7 mouse cellular contexts compared by ENCODE assay signal in the genomic region with DNA sequence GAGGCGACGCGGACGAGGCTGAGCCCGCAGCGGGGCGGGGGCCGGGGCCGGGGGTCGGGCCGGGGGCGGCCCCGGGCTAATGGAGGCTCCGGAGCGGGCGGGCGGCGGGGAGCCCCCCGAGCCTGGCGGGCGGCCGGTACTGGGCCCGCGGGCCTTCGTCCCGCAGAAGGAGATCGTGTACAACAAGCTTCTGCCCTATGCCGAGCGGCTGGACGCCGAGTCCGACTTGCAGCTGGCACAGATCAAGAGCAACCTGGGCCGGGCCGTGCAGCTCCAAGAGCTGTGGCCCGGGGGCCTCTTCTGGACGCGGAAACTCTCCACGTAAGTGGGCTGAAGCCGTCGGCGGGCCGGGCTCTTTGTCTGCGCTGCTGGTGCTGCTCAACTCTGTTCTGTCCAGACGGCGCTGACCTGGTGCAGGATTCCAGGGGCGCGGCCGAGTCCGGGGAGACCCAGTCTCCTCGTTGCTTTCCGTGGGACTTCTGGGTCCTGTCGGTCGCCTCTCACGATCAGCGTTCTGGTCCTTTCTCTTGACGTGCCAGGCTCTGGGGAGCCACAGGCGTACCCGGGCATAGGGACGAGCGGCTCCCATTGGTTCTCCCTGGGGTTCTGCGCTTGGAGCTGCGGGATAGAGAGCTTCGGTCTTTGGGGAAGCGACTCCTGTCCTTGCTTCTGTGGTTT. TPM values are rescaled to one million over a fixed set of nuclear protein-coding genes. Genes with fewer than 3 reads are reported as not detected.
DNase-seq lines count a peak whose midpoint lies in the region; ATAC-seq and TF ChIP-seq lines count a peak whose summit lies in the region.

No protein-coding gene starts in this region.

- peak; percentile 73 to 90 for DNase-seq in adrenal gland, adult (ENCODE audit: inconsistent age in 2 of 2, low spot score in 1 of 2)
- peak; percentile 27 to 48 for DNase-seq in gastrocnemius, adult 8-10 months (ENCODE audit: low spot score in 2 of 2)
- peak; percentile 89 for DNase-seq in intestine, embryonic 14.5 days (ENCODE audit: low spot score)
- peak; percentile 78 for DNase-seq in limb, embryonic 10.5 days (ENCODE audit: low spot score)

- peak overlapping the region; percentile 97 for H3K9ac ChIP-seq in intestine, embryonic 14.5 days (ENCODE audit: low read length)
- H3K9ac ChIP-seq in midbrain, embryonic 12.5 days (replicated peaks): peak overlapping the region; percentile 97

- H3K27me3 ChIP-seq in intestine, embryonic 14.5 days (replicated peaks; ENCODE audit: control insufficient read depth, insufficient read depth, low read length): no peaks in the 10 kb centered on the region
- no peaks in the 10 kb centered on the region for H3K27me3 ChIP-seq in limb, embryonic 10.5 days (ENCODE audit: low read depth, poor library complexity, severe bottlenecking)
- no peaks in the 10 kb centered on the region for H3K27me3 ChIP-seq in midbrain, embryonic 12.5 days
- no peaks in the 10 kb centered on the region for H3K27me3 ChIP-seq in small intestine, adult 2 months (ENCODE audit: control insufficient read depth, insufficient read depth, low read length)

- H3K4me1 ChIP-seq in intestine, embryonic 14.5 days (replicated peaks; ENCODE audit: control insufficient read depth, insufficient read depth, low read length): peaks cover 14% of the 10 kb centered on the region
- peaks cover 17% of the 10 kb centered on the region for H3K4me1 ChIP-seq in limb, embryonic 10.5 days
- H3K4me1 ChIP-seq in midbrain, embryonic 12.5 days: peaks cover 12% of the 10 kb centered on the region
- H3K4me1 ChIP-seq in small intestine, adult 2 months (ENCODE audit: control insufficient read depth, insufficient read depth, insufficient read length, low read length): no peaks in the 10 kb centered on the region; the same call in 1 of the 2 replicates

- no peaks in the 10 kb centered on the region for H3K9me3 ChIP-seq in intestine, embryonic 14.5 days (ENCODE audit: control insufficient read depth, low read length)
- no peaks in the 10 kb centered on the region for H3K9me3 ChIP-seq in limb, embryonic 10.5 days (replicated peaks)
- H3K9me3 ChIP-seq in midbrain, embryonic 12.5 days: no peaks in the 10 kb centered on the region

- no peak for TF ChIP-seq CTCF in small intestine, adult 2 months (IDR thresholded peaks at IDR 0.05; ENCODE audit: extremely low read depth, insufficient read length, insufficient replicate concordance, low read depth, low read length)

- under 1% methylated on average over 62 of the region's 64 CpGs for WGBS in intestine, embryonic 14.5 days
- 2% methylated on average over 62 of the region's 64 CpGs for WGBS in limb, embryonic 10.5 days
- WGBS in midbrain, embryonic 12.5 days: under 1% methylated on average over 58 of the region's 64 CpGs
- under 1% methylated on average over 62 of the region's 64 CpGs for WGBS in small intestine, adult 2 months

- peak; percentile 52 for ATAC-seq in common myeloid progenitor, adult 5-6 weeks (replicated peaks; ENCODE audit: low read depth, poor library complexity, severe bottlenecking)
- ATAC-seq in intestine, embryonic 14.5 days (replicated peaks; ENCODE audit: low FRiP score, low TSS enrichment, low read depth): peak; percentile 76
- ATAC-seq in midbrain, embryonic 12.5 days (ENCODE audit: low FRiP score, low read depth): peak; percentile 79

- H3K36me3 ChIP-seq in intestine, embryonic 14.5 days (ENCODE audit: control insufficient read depth, insufficient read depth, low read length): no peaks in the 10 kb centered on the region
- no peaks in the 10 kb centered on the region for H3K36me3 ChIP-seq in limb, embryonic 10.5 days
- H3K36me3 ChIP-seq in midbrain, embryonic 12.5 days: no peaks in the 10 kb centered on the region
- H3K36me3 ChIP-seq in small intestine, adult 2 months (ENCODE audit: control insufficient read depth, insufficient read depth, low read length): no peaks in the 10 kb centered on the region

- peak overlapping the region; percentile 91 for H3K27ac ChIP-seq in intestine, embryonic 14.5 days (ENCODE audit: low read depth)
- H3K27ac ChIP-seq in limb, embryonic 10.5 days: peak overlapping the region; percentile 98
- peak overlapping the region; percentile 92 for H3K27ac ChIP-seq in midbrain, embryonic 12.5 days (replicated peaks)
- H3K27ac ChIP-seq in small intestine, adult 2 months (ENCODE audit: insufficient read depth, low read depth, low read length): peak overlapping the region; percentile 25

- peak overlapping the region; percentile 83 for H3K4me2 ChIP-seq in intestine, embryonic 14.5 days (ENCODE audit: low read length)
- peak overlapping the region; percentile 64 for H3K4me2 ChIP-seq in midbrain, embryonic 12.5 days (replicated peaks)

- peak overlapping the region; percentile 91 for H3K4me3 ChIP-seq in intestine, embryonic 14.5 days (ENCODE audit: low read depth, low read length)
- H3K4me3 ChIP-seq in limb, embryonic 10.5 days: peak overlapping the region; percentile 96
- H3K4me3 ChIP-seq in midbrain, embryonic 12.5 days: peak overlapping the region; percentile 96
- H3K4me3 ChIP-seq in small intestine, adult 2 months (ENCODE audit: low read depth, low read length): peak overlapping the region; percentile 84

- 0 out of 2 replicates have a peak, but pooled peaks have one; percentile 25 for TF ChIP-seq POLR2A in small intestine, adult 2 months (IDR thresholded peaks at IDR 0.05; ENCODE audit: low read depth, low read length)

RNA-seq across cellular contexts. Expression of a gene that starts 0.5 kb away (rescaled TPM):
- total RNA-seq in common myeloid progenitor, adult 5-6 weeks (2017): 54.2 and 64.1 TPM in 2 replicates
- 100 to 1,000 TPM; 141 to 208 (median 169) TPM for total RNA-seq in gastrocnemius, adult 8-10 months (2022)
- 26.1 and 29.3 TPM in 2 replicates for polyA plus RNA-seq in intestine, embryonic 14.5 days (2014; fragmentation: Nextera tagmentation; extraction: Ambion mirVana)
- polyA plus RNA-seq in limb, embryonic 10.5 days (2016; fragmentation: Nextera tagmentation; extraction: Ambion mirVana): 25.2 and 31.5 TPM in 2 replicates
- 37.5 and 38.3 TPM in 2 replicates for polyA plus RNA-seq in midbrain, embryonic 12.5 days (2016; fragmentation: Nextera tagmentation; extraction: Ambion mirVana)
- 2.1 and 4.9 TPM in 2 replicates for polyA plus RNA-seq in small intestine, adult 2 months (2012; rRNA removed)

Comparison
In these comparisons a context has a peak if more than half of its experiments do, and no peak if none do; other contexts are left out.
1. Peak in every context shown above with its lines: DNase-seq, ATAC-seq, H3K4me3 ChIP-seq and H3K27ac ChIP-seq.
2. DNase-seq: peak in every context shown above with its lines; median percentile 89 in intestine, embryonic 14.5 days; 82 in adrenal gland, adult; 78 in limb, embryonic 10.5 days; 38 in gastrocnemius, adult 8-10 months.
3. H3K27ac ChIP-seq: peak in every context shown above with its lines; median percentile 98 in limb, embryonic 10.5 days; 92 in midbrain, embryonic 12.5 days; 91 in intestine, embryonic 14.5 days; 25 in small intestine, adult 2 months.